ENCODE assay signal across 27 mouse cellular contexts in genomic region chr4:105908281-105908680, GRCm38 (mm10).
"Had no signal": no experiment of that assay in that cellular context is flagged by ENCODE, and none has a peak within 500 bp of the region (broad histone marks: within the 10 kb centered on the region; RNA-seq: fewer than 3 reads in every experiment).

No protein-coding gene starts in this region.

- H3K36me3 ChIP-seq: heart, embryonic 10.5 days; heart, embryonic 12.5 days; hindbrain, embryonic 10.5 days; hindbrain, embryonic 13.5 days; hindbrain, embryonic 15.5 days; kidney, embryonic 15.5 days; limb, embryonic 10.5 days; limb, embryonic 12.5 days; liver, embryonic 13.5 days; liver, embryonic 15.5 days had no signal

- H3K4me3 ChIP-seq: gastrocnemius, adult 2 months; heart, adult 2 months; heart, embryonic 10.5 days; heart, embryonic 12.5 days; hindbrain, embryonic 10.5 days; hindbrain, embryonic 13.5 days; hindbrain, embryonic 15.5 days; kidney, embryonic 15.5 days; limb, embryonic 10.5 days; limb, embryonic 12.5 days; liver, embryonic 13.5 days; liver, embryonic 15.5 days had no signal

- ATAC-seq: hindbrain, postnatal 0 days; intestine, embryonic 16.5 days had no signal

- H3K9me3 ChIP-seq: heart, embryonic 10.5 days; heart, embryonic 12.5 days; hindbrain, embryonic 10.5 days; hindbrain, embryonic 13.5 days; hindbrain, embryonic 15.5 days; kidney, embryonic 15.5 days; limb, embryonic 10.5 days; limb, embryonic 12.5 days; liver, embryonic 13.5 days; liver, embryonic 15.5 days had no signal

- H3K4me2 ChIP-seq: heart, embryonic 12.5 days; hindbrain, embryonic 13.5 days; hindbrain, embryonic 15.5 days; kidney, embryonic 15.5 days; limb, embryonic 12.5 days; liver, embryonic 11.5 days; liver, embryonic 13.5 days; liver, embryonic 15.5 days had no signal

- H3K27ac ChIP-seq: heart, adult 2 months; heart, embryonic 10.5 days; hindbrain, embryonic 10.5 days; hindbrain, embryonic 13.5 days; hindbrain, embryonic 15.5 days; hindbrain, postnatal 0 days; kidney, embryonic 15.5 days; kidney, postnatal 0 days; limb, embryonic 10.5 days; limb, embryonic 12.5 days; liver, embryonic 13.5 days; liver, embryonic 15.5 days had no signal

- H3K4me1 ChIP-seq: heart, embryonic 10.5 days; heart, embryonic 12.5 days; hindbrain, embryonic 13.5 days; hindbrain, embryonic 15.5 days; liver, embryonic 13.5 days; liver, embryonic 15.5 days had no signal

- DNase-seq: gastrocnemius, adult 2 months; gastrocnemius, postnatal 10 days; gastrocnemius, postnatal 25 days; heart, postnatal 4 days; kidney, adult 11 months; kidney, adult 2 months; kidney, adult 9 months; kidney, postnatal 14 days; kidney, postnatal 36 days; layer of hippocampus, adult 9-11 months; layer of hippocampus, postnatal 36 days; liver; liver, embryonic 13.5 days had no signal

- H3K27me3 ChIP-seq: hindbrain, embryonic 13.5 days; hindbrain, embryonic 15.5 days; kidney, embryonic 15.5 days; limb, embryonic 12.5 days; liver, embryonic 13.5 days; liver, embryonic 15.5 days had no signal

- H3K9ac ChIP-seq: heart, embryonic 12.5 days; hindbrain, embryonic 13.5 days; hindbrain, embryonic 15.5 days; kidney, embryonic 15.5 days; limb, embryonic 12.5 days; liver, embryonic 13.5 days; liver, embryonic 15.5 days had no signal
